Mouse (Mus musculus) spleen, adult 2 months (tissue): Measurements from ENCODE around the gene Cycs.
A peak's percentile ranks its signal among the peaks of the same experiment; 100 is the strongest.

Experiments
- CTCF ChIP-seq: fragments of 200-500 bp; IDR thresholded peaks from 2 replicates; pipeline ENCODE4 v1.5.1; 2011; ENCODE audit warnings: mild to moderate bottlenecking, inconsistent platforms; ENCODE audit not compliant: insufficient read depth, insufficient read length, insufficient replicate concordance; ENCODE audit errors: extremely low read depth
- POLR2A ChIP-seq: fragments of 200-500 bp; IDR thresholded peaks from 2 replicates; pipeline ENCODE4 v1.6.1; 2011; ENCODE audit warnings: low read depth, low read length, inconsistent platforms

- TF ChIP-seq POLR2A (no peak), CTCF (peak; percentile 56; the same call in 1 of the 2 replicates)
Observed at GRCm38 (mm10) chr6:50545412-50546043, 20.8 kb downstream of the Cycs start.
